Mouse (Mus musculus) kidney, embryonic 15.5 days (tissue): ENCODE measurements at regions not wholly inside any gene's neighbourhood (a gene's known extent, or its start where the extent isn't known, plus 50 kb on each side); places are given as distances from the start of the nearest gene placed in this dataset.

Experiments used
- ATAC-seq: fragments of 200-750 bp; cut with Nextera tagmentation; replicated peaks from 2 replicates; pipeline ENCODE4 v1.8.0; 2017; ENCODE audit warnings: moderate TSS enrichment; ENCODE audit not compliant: low FRiP score
- H3K27ac ChIP-seq: fragments of 300-500 bp; sonication (generic); 2 replicates; pipeline ENCODE4 v1.5.1; 2015; ENCODE audit warnings: mild to moderate bottlenecking, inconsistent platforms
- H3K27me3 ChIP-seq: fragments of 300-500 bp; sonication (generic); 2 replicates; pipeline ENCODE4 v1.6.1; 2015; ENCODE audit warnings: inconsistent platforms
- H3K36me3 ChIP-seq: fragments of 300-500 bp; sonication (generic); 2 replicates; pipeline ENCODE4 v1.6.1; 2015; ENCODE audit warnings: inconsistent platforms
- H3K4me1 ChIP-seq: fragments of 300-500 bp; sonication (generic); 2 replicates; pipeline ENCODE4 v1.6.1; 2015; ENCODE audit warnings: inconsistent platforms
- H3K4me2 ChIP-seq: fragments of 300-500 bp; sonication (generic); 2 replicates; pipeline ENCODE4 v1.6.1; 2015; ENCODE audit warnings: moderate library complexity, mild to moderate bottlenecking, inconsistent platforms
- H3K4me3 ChIP-seq: fragments of 300-500 bp; sonication (generic); replicated peaks from 2 replicates; pipeline ENCODE4 v1.5.1; 2015; ENCODE audit warnings: mild to moderate bottlenecking, inconsistent platforms
- H3K9ac ChIP-seq: fragments of 300-500 bp; sonication (generic); 2 replicates; pipeline ENCODE4 v1.6.1; 2015; ENCODE audit warnings: mild to moderate bottlenecking, inconsistent platforms
- H3K9me3 ChIP-seq: fragments of 300-500 bp; sonication (generic); replicated peaks from 2 replicates; pipeline ENCODE4 v1.6.1; 2016; ENCODE audit warnings: inconsistent platforms
- WGBS: fragments of 180-500 bp; shearing (Covaris S2); methylation state at CpG from one replicate; pipeline ENCODE4 v1.1.7; 2015; ENCODE audit warnings: mixed read lengths; 5-methylcytosine and 5-hydroxymethylcytosine counted together

DNA sequence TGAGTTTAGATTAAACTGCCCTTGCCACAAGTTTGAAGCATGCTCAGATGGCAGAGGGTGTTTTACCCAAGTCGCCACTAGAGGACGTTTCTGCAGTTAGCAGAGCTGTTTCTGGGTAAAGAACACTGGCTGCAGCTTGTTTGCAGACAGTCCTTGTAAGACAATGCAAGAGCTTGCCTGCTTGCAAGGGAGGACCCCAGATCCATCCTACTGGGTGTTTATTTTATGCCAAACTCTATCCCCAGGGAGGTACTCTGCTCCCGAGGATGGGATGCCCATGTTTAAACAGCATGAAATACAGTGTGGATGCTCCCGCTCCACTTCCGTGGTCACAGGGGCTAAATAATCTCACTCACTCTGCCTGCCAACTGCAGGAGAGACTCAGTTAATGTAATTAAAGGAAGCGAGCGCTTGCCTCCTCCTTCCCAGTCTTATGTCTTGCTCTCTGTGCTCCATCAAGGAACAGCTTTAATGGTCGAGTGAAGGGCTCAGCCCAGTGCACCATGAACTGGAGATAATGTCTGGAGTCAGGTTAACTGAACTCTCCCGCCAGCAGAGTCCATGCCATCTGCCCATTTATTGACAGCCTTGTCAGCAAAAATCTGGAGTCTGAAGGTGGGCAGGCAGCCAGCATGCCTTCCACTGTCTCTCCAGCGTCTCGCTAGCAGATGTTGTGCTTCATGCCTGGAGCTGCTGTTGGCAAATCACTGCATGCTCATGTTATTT is 334.8 kb downstream of the Mex3b start:
- H3K27ac ChIP-seq: peak overlapping the region; percentile 78
- no peaks in the 10 kb centered on the region for H3K9me3 ChIP-seq
- H3K27me3 ChIP-seq: no peaks in the 10 kb centered on the region
- H3K36me3 ChIP-seq: no peaks in the 10 kb centered on the region
- 0 out of 2 replicates have a peak overlapping the region, but pooled peaks have one; percentile 18 for H3K9ac ChIP-seq
- H3K4me1 ChIP-seq: peaks cover 46% of the 10 kb centered on the region
- H3K4me3 ChIP-seq: peak overlapping the region; percentile 12
- WGBS: 3% methylated on average over 11 of the region's 11 CpGs
- peak; percentile 84 for ATAC-seq
- peak overlapping the region; percentile 51 for H3K4me2 ChIP-seq

DNA sequence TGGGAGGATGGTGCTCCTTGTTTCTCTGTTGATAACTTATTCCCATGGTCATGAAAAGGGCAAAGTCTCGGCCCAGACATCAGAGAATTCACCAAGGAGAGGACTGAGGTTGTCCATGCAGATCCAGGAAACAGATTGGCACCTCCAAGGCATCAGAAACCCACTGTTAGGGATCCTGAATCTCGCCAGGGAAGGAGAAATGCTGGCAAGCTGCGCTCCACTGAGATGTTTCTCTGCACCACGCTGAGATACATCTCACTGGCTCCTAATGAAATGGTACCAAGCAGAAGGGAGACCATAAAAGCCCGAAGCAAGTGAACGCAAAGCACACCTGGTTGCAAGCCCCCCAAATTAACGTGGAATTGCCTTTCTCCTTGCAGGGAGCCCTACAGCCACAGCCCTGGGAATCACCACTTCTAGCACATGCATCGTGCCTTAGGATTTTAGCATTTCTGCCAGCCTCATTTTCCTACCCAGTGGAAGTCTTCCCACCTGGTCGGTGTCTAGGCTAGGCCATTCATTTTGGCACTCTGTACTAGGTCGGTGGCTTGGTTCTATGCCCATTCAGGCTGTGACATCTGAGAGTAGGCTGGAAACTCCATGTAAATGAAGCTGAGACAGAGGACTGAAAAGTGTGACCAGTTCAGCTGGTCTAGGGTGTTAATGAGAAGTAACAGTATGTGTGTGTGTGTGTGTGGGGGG is 336.3 kb downstream of the Mex3b start:
- no peaks in the 10 kb centered on the region for H3K9me3 ChIP-seq
- H3K9ac ChIP-seq: no peak overlapping the region
- peaks cover 43% of the 10 kb centered on the region for H3K4me1 ChIP-seq
- H3K27ac ChIP-seq: no peak overlapping the region
- H3K4me3 ChIP-seq: no peak overlapping the region
- H3K27me3 ChIP-seq: no peaks in the 10 kb centered on the region
- WGBS: 68% methylated on average over 10 of the region's 10 CpGs
- no peak for ATAC-seq
- H3K36me3 ChIP-seq: no peaks in the 10 kb centered on the region
- no peak overlapping the region for H3K4me2 ChIP-seq

DNA sequence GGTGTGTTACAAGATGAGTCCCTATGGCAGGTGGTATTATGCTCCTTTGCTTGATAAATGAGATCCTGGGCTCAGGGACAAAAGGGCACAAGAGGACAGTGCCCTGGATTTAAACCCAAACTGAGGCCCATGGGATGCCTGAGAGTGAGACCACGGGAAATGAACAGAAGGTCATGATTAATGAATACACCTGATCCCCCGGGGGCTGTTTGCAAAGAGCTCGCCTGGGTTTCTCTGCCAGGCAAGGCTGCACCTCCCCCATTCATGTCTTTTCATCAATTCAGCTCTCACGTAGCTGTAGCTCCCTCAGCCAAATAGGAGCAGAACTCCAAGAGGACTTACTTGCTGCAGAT is 336.9 kb downstream of the Mex3b start:
- H3K4me1 ChIP-seq: peaks cover 43% of the 10 kb centered on the region
- H3K36me3 ChIP-seq: no peaks in the 10 kb centered on the region
- WGBS: 19% methylated on average over 4 of the region's 4 CpGs
- no peaks in the 10 kb centered on the region for H3K9me3 ChIP-seq
- H3K9ac ChIP-seq: no peak overlapping the region
- H3K27me3 ChIP-seq: no peaks in the 10 kb centered on the region
- no peak overlapping the region for H3K27ac ChIP-seq
- no peak overlapping the region for H3K4me2 ChIP-seq
- ATAC-seq: no peak
- H3K4me3 ChIP-seq: no peak overlapping the region

DNA sequence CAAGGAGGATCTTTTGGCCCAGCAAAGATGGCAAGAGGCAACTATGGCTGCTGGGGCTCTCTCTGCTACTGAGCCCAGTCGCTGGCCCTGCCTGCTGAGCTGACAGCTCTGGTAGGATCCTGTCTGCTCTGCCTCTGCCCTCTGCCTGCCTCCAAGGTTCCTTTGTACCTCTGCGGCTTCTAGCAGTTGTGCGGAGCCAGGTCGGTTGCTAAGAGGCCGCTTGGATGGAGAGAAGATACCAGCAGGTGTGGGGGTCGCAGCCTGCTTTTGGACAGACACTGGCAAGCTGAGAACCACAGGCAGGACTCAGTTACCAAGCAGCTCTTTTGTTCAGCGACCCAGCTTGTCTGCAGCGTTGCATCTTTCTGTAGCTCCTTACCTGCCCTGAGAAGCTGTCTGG is 337.6 kb downstream of the Mex3b start:
- no peak overlapping the region for H3K9ac ChIP-seq
- no peaks in the 10 kb centered on the region for H3K27me3 ChIP-seq
- WGBS: 47% methylated on average over 8 of the region's 8 CpGs
- H3K36me3 ChIP-seq: no peaks in the 10 kb centered on the region
- H3K4me3 ChIP-seq: no peak overlapping the region
- peaks cover 43% of the 10 kb centered on the region for H3K4me1 ChIP-seq
- no peak overlapping the region for H3K4me2 ChIP-seq
- no peaks in the 10 kb centered on the region for H3K9me3 ChIP-seq
- H3K27ac ChIP-seq: peak overlapping the region; percentile 48; the same call in 1 of the 2 replicates
- no peak for ATAC-seq

DNA sequence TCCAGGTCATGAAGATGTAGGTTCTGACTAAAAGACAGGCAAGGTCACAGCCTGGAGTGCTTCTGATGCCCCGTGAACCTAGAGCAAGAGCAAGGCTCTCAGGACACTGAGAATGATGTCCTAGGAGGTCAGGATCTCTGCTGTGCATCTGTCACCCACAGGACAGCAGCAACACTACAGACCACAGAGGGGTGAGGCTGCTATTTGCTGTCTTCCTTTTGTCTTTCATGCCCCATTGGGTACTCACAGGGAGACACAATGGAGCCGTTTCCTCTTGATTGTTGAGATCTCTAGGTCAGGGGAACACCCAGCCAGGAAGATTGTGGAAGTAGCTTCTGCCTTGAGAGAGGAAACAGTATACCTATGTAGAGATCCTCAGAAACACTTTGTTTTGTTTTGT is 339.9 kb downstream of the Mex3b start:
- Histone ChIP-seq H3K4me1 (peaks cover 31% of the 10 kb centered on the region), H3K27me3 (no peaks in the 10 kb centered on the region), H3K9ac (no peak overlapping the region), H3K4me2 (no peak overlapping the region), H3K4me3 (no peak overlapping the region), H3K9me3 (no peaks in the 10 kb centered on the region), H3K27ac (no peak overlapping the region), H3K36me3 (no peaks in the 10 kb centered on the region)
- WGBS: 58% methylated on average over 2 of the region's 2 CpGs
- no peak for ATAC-seq

DNA sequence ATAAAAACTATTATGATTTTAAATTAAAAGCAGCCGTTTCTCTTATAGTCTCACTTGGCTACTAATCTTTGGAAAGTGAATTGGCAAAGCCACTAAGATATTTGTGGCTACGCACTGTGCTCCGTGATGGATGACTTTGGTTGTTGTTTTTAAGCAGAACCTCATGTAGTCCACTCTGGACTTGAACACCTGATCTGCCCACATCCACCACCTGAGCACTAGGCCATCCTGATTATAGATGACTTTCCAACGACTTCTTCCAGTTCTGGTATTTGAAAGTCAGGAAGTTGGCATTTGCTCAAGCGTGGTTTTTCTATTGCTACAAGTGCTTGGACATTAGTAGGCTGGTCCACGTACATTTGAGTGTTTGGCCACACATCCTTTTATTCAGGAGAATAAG is 344.5 kb downstream of the Mex3b start:
- Histone ChIP-seq H3K4me1 (no peaks in the 10 kb centered on the region), H3K9me3 (no peaks in the 10 kb centered on the region), H3K27me3 (no peaks in the 10 kb centered on the region), H3K4me2 (no peak overlapping the region), H3K9ac (no peak overlapping the region), H3K4me3 (no peak overlapping the region), H3K36me3 (no peaks in the 10 kb centered on the region), H3K27ac (no peak overlapping the region)
- no peak for ATAC-seq
- WGBS: 80% methylated on average over 6 of the region's 6 CpGs

DNA sequence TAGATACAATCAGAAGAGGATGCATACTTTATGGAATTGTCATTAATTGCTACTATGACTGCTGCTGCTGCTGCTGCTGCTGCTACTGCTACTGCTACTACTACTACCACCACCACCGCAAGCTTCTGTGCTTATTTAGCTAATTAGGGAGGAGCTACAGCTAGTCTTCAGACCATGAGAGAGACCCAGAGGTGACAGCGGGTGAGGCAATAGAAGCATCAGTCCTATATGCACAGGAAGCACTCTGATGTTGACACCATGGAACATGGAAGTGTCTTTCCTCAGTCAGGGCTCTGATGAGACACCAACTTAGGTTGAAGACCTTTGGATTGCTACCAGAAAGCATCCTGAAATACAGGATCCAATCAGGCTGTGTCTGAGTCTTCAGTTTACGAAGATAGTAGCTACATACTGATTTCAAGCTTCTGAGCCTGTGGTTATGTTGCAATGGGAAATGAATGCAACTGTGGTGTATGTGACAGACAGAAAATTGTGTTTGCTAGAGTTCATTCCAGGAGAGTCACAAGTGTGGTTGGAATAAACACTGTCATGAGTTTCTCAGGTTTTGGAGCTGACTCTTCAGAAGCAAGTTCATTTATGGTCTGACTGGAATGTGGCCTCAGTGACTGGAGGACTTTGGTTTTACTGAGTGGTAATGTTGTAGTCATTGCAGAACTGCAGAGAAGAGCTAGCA is 355.0 kb downstream of the Mex3b start:
- ATAC-seq: no peak
- WGBS: 81% methylated on average over 3 of the region's 3 CpGs
- Histone ChIP-seq H3K27ac (no peak overlapping the region), H3K4me3 (no peak overlapping the region), H3K4me1 (no peaks in the 10 kb centered on the region), H3K9me3 (no peaks in the 10 kb centered on the region), H3K36me3 (no peaks in the 10 kb centered on the region), H3K4me2 (no peak overlapping the region), H3K27me3 (no peaks in the 10 kb centered on the region), H3K9ac (no peak overlapping the region)

DNA sequence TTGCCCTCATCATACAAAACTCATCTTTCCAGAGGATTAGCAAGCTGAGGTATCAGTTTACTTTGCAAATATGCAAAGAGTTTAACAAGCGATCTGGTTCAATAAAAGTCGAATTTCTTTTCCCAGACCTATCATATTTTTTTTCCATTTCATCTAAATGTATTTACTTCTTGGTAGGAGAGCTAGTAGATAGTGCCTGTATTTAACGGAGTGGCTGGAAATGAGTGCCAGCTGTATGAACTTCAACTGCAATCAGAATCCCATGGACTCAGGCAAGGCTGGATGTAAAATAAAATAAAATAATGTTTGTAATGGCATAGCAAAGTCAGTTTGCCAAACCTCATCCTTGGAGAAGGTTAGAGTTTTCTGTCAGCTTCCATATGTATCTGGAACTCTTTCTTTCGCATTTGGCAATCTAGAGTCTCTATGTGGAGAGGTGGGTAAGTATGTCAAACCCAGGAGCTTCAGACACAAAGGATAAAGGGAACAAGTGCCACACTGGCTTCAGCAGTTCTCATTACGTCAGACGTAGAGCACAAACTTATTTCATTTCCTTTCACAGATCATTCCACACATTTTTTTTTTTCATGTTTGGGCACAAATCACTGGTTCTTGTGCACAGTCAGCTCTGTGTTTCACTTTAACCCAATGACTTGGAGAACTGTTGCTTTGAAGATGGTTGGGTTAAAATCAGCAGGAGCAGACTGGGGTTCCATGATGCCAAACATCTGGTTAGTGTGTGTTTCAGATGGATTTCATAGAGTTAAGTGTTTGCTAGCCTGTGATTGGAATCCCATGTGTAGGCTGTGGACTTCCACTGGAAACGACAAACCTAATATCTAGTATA is 357.2 kb upstream of the Tmc3 start:
- Histone ChIP-seq H3K36me3 (no peaks in the 10 kb centered on the region), H3K9me3 (no peaks in the 10 kb centered on the region; the same call in 1 of the 2 replicates), H3K9ac (no peak overlapping the region), H3K27ac (no peak overlapping the region), H3K4me2 (no peak overlapping the region), H3K27me3 (no peaks in the 10 kb centered on the region), H3K4me1 (peaks cover 15% of the 10 kb centered on the region), H3K4me3 (no peak overlapping the region)
- WGBS: 78% methylated on average over 7 of the region's 7 CpGs
- ATAC-seq: no peak

DNA sequence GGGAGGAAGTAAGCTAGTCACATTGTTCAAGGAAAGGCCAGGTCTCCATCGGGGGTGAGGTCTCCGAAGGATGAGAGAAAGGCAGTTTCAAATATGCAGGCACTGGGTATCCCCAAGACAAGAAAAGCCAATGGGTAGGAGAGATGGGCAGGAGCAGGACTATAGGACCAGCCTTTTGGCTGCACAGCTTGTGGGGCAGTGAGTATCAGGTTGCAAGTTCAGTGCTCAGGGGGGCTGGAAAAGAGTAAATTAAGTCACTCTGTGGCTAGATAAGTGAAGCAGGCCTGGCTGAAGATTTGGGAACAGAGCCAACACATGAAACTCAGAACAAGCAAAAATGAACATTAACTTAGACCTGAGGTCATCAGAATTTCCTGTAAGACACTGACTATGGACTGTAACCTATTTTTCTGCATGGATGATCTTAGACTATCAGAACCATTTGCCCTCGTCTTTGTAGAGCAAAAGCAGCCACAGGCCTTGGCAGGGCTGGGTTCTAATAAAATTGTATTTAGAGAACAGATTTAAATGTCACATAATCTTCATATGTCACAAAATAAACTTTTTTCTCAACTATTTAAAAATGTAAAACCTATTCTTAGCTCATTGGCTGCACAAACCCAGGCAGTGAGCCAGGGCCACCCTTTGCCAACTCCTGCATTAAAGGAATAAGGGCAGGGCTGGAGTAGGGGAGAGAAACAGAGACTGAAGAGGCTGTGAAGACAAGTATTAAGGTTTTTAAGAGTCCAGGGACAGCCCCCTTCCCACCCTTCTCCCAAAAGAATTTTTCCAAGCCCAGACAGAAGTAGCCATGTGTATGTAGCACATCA is 354.0 kb upstream of the Tmc3 start:
- Histone ChIP-seq H3K4me2 (no peak overlapping the region), H3K27ac (0 out of 2 replicates have a peak overlapping the region, but pooled peaks have one; percentile 19), H3K4me3 (no peak overlapping the region), H3K36me3 (no peaks in the 10 kb centered on the region), H3K9ac (no peak overlapping the region), H3K9me3 (no peaks in the 10 kb centered on the region; the same call in 1 of the 2 replicates), H3K27me3 (no peaks in the 10 kb centered on the region), H3K4me1 (peaks cover 15% of the 10 kb centered on the region)
- peak; percentile 73 for ATAC-seq
- WGBS: 37% methylated on average over 3 of the region's 3 CpGs

DNA sequence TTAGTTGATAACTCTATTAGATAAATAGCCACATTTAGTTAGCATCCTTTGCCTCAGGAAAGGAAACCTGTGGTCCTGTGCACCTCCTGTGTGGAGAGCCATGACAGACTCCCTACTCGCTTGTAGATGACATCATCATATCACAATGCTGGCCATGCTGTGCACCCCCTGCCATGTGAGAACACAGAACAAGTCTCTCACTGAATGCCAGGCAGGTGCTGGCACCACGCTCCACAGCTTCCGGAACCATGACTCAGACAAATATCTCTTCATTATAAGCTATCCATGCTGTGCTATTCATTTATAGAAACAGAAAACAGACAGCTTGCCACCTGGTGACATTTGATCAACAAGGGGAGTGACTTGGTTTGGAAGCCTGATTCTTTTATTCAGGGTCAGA is 349.1 kb upstream of the Tmc3 start:
- no peaks in the 10 kb centered on the region for H3K9me3 ChIP-seq
- ATAC-seq: no peak
- H3K36me3 ChIP-seq: no peaks in the 10 kb centered on the region
- no peaks in the 10 kb centered on the region for H3K27me3 ChIP-seq
- no peak overlapping the region for H3K4me3 ChIP-seq
- peaks cover 4% of the 10 kb centered on the region for H3K4me1 ChIP-seq
- no peak overlapping the region for H3K9ac ChIP-seq
- no peak overlapping the region for H3K27ac ChIP-seq
- H3K4me2 ChIP-seq: no peak overlapping the region
- WGBS: 89% methylated on average over 3 of the region's 3 CpGs

DNA sequence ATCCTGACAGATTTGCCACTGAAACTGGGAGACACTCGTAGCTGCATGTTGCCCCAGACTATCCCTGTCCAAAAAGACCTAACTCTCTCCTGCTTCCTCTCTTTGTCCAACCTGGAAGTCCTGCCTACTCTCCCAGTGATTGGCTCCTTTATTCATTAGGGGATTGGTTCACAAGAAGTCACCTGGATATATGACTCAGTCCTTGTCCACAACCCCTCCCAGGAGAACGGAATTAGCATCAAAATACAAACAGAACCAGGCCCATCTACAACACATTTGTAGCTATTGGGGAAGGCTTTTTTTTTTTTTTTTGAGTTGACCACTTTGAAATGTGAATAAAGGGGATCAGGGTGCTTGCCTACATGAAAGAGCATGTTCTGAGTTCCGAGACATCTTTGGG is 347.4 kb upstream of the Tmc3 start:
- no peaks in the 10 kb centered on the region for H3K36me3 ChIP-seq
- H3K9ac ChIP-seq: no peak overlapping the region
- WGBS: 78% methylated on average over 3 of the region's 3 CpGs
- H3K4me1 ChIP-seq: no peaks in the 10 kb centered on the region
- no peak overlapping the region for H3K4me2 ChIP-seq
- no peak overlapping the region for H3K4me3 ChIP-seq
- no peaks in the 10 kb centered on the region for H3K27me3 ChIP-seq
- no peak overlapping the region for H3K27ac ChIP-seq
- no peak for ATAC-seq
- H3K9me3 ChIP-seq: no peaks in the 10 kb centered on the region
